Mouse (Mus musculus) midbrain, embryonic 13.5 days (tissue): Measurements from ENCODE around the gene Cers1. TPM values are rescaled to one million over a fixed set of nuclear protein-coding genes. Genes with fewer than 3 reads are reported as not detected.

Experiments
- ATAC-seq: fragments of 200-750 bp; cut with Nextera tagmentation; 2 replicates; pipeline ENCODE4 v1.8.0; 2017; ENCODE audit warnings: mild to moderate bottlenecking, moderate TSS enrichment, moderate library complexity
- H3K27ac ChIP-seq: fragments of 300-500 bp; sonication (generic); 2 replicates; pipeline ENCODE4 v1.5.1; 2015; ENCODE audit warnings: inconsistent platforms, mild to moderate bottlenecking, moderate library complexity
- H3K27me3 ChIP-seq: fragments of 300-500 bp; sonication (generic); 2 replicates; pipeline ENCODE4 v1.6.1; 2015; ENCODE audit warnings: mild to moderate bottlenecking, inconsistent platforms
- H3K36me3 ChIP-seq: fragments of 300-500 bp; sonication (generic); 2 replicates; pipeline ENCODE4 v1.6.1; 2015; ENCODE audit warnings: mild to moderate bottlenecking, inconsistent platforms
- H3K4me1 ChIP-seq: fragments of 300-500 bp; sonication (generic); replicated peaks from 2 replicates; pipeline ENCODE4 v1.6.1; 2015; ENCODE audit warnings: inconsistent platforms
- H3K4me2 ChIP-seq: fragments of 300-500 bp; sonication (generic); replicated peaks from 2 replicates; pipeline ENCODE4 v1.6.1; 2015; ENCODE audit warnings: moderate library complexity, mild to moderate bottlenecking, inconsistent platforms
- H3K4me3 ChIP-seq: fragments of 300-500 bp; sonication (generic); replicated peaks from 2 replicates; pipeline ENCODE4 v1.5.1; 2015; ENCODE audit warnings: mild to moderate bottlenecking, inconsistent platforms
- H3K9ac ChIP-seq: fragments of 300-500 bp; sonication (generic); replicated peaks from 2 replicates; pipeline ENCODE4 v1.6.1; 2015; ENCODE audit warnings: mild to moderate bottlenecking, inconsistent platforms
- H3K9me3 ChIP-seq: fragments of 300-500 bp; sonication (generic); 2 replicates; pipeline ENCODE4 v1.6.1; 2016; ENCODE audit warnings: mild to moderate bottlenecking, inconsistent platforms
- WGBS: fragments of 180-500 bp; shearing (Covaris S2); methylation state at CpG from one replicate; pipeline ENCODE4 v1.1.7; 2015; 5-methylcytosine and 5-hydroxymethylcytosine counted together
- polyA plus RNA-seq: library from polyadenylated mRNA; unstranded; fragments of >200 nt; fragmentation: Nextera tagmentation; extraction: Ambion mirVana; gene quantifications from 2 replicates; pipeline ENCODE4 v1.2.1, GENCODE M21; 2015

Gene Cers1
- polyA plus RNA-seq, 1 experiment from 2014 or later: 26.2 TPM

DNA sequence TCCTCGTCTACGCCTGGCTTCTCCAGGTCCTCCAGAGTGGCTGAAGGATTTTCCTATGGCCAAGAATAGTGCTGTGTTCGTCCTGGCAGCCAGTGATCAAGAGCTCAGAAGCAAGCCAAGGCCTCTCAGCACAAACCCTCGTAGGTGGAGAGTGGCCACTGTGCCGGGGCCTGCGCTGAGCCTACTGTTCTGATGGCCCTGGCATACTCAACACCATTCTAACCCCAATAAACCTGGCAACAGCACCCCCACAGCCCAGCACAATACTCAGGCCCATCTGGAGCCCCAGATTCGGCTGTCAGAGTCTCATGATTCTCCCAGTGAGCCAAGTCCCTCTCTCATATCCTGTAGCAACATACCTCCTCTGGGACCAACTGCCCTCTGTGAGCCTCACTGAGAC, 25.1 kb downstream of the Cers1 start:
- H3K9me3 ChIP-seq: no peaks in the 10 kb centered on the region
- H3K27ac ChIP-seq: no peak overlapping the region
- no peaks in the 10 kb centered on the region for H3K27me3 ChIP-seq
- ATAC-seq: no peak
- H3K9ac ChIP-seq: 0 out of 2 replicates have a peak overlapping the region, but pooled peaks have one; percentile 4
- H3K4me3 ChIP-seq: no peak overlapping the region
- no peak overlapping the region for H3K4me2 ChIP-seq
- 92% methylated on average over 7 of the region's 7 CpGs for WGBS
- H3K36me3 ChIP-seq: peaks cover 88% of the 10 kb centered on the region
- no peaks in the 10 kb centered on the region for H3K4me1 ChIP-seq

DNA sequence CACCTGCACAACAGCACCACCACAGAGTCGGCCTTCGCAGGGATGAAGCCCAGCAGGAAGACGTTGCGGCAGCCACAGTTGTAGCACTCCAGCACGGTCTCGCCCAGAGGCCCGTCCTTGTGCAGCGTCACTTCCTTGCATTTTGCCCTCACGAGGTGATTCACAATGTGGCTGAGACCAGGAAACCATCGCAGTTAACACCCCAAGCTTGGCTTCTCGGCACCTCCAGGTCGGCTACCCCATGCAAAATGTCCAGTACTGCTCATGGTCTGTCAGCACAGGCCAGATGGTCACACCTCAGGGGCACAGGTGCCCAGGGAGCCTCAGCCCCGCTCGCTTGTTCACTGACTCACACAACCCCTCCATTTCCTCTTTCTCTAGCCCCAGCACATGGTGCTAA, 26.4 kb downstream of the Cers1 start:
- no peaks in the 10 kb centered on the region for H3K9me3 ChIP-seq
- 93% methylated on average over 14 of the region's 14 CpGs for WGBS
- H3K36me3 ChIP-seq: peaks cover 84% of the 10 kb centered on the region
- H3K9ac ChIP-seq: no peak overlapping the region
- H3K27me3 ChIP-seq: no peaks in the 10 kb centered on the region
- no peak overlapping the region for H3K4me2 ChIP-seq
- H3K27ac ChIP-seq: no peak overlapping the region
- no peak for ATAC-seq
- no peaks in the 10 kb centered on the region for H3K4me1 ChIP-seq
- H3K4me3 ChIP-seq: no peak overlapping the region

DNA sequence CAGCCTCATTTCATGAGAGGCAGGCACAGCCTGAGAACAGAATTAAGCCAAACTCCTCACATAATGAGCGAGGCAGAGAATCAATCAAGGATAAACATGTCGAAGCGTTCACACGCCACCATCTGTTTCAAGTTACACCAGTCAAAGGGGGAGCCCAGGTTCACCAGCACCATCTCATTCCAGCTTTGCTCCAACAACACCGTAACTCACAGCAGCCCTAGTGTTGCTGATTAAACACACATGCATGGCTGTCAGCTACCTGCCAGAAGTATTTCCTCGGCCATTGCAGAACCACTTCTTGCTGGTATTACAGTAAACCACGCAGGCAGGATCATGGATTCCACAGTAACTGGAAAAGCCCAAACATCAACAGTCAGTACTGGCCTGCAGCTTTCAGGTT, 27.5 kb downstream of the Cers1 start:
- ATAC-seq: no peak
- Histone ChIP-seq H3K9ac (no peak overlapping the region), H3K4me1 (peaks cover 6% of the 10 kb centered on the region), H3K27me3 (no peaks in the 10 kb centered on the region), H3K27ac (no peak overlapping the region), H3K9me3 (no peaks in the 10 kb centered on the region), H3K36me3 (peaks cover 76% of the 10 kb centered on the region), H3K4me2 (no peak overlapping the region), H3K4me3 (no peak overlapping the region)
- WGBS: 88% methylated on average over 7 of the region's 7 CpGs

DNA sequence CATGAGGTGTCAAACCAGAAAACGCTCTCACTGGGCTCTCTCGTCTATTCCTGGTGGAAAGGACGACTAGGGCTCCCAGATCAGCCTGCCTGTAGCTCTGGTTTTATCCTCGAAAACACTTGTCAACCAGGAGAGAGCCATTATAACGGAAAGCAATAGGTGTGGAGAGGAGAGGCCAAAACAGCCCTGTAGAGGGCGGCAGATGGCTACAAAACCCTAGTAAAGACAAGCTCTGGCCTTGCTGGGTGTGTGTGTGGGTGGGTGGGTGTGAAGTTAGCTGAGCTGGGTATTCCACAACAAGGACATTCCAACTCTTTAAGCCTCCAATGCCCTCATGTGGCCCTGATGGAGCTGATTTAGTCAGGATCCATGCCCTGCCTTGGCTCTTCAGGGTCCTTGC, 28.1 kb downstream of the Cers1 start:
- ATAC-seq: 0 out of 2 replicates have a peak, but pooled peaks have one; percentile 45
- Histone ChIP-seq H3K36me3 (peaks cover 74% of the 10 kb centered on the region), H3K4me3 (no peak overlapping the region), H3K27ac (no peak overlapping the region), H3K4me2 (no peak overlapping the region), H3K9ac (no peak overlapping the region), H3K9me3 (no peaks in the 10 kb centered on the region), H3K27me3 (no peaks in the 10 kb centered on the region), H3K4me1 (peaks cover 12% of the 10 kb centered on the region)
- WGBS: 58% methylated on average over 6 of the region's 6 CpGs

DNA sequence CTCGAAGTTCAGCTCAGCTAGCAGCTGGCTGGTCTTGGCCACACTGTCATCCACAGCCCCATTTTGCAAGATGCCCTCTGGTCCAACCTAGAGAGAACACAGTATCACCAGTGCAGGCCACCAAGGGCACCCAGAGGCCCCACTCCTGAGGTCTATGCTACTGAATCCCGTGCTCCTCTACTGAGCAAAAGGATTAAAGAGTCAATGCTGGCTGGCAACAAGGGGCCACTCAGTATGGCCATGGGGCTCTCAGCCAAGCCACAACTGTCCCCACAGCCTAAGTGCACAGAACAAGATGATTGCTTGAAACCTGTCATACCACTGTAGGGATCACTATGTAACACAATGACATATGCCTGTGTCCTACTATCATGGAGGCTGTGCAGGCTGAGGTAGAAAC, 28.7 kb downstream of the Cers1 start:
- Histone ChIP-seq H3K36me3 (peaks cover 74% of the 10 kb centered on the region), H3K4me2 (no peak overlapping the region), H3K9me3 (no peaks in the 10 kb centered on the region), H3K27me3 (no peaks in the 10 kb centered on the region), H3K4me3 (no peak overlapping the region), H3K9ac (no peak overlapping the region), H3K27ac (no peak overlapping the region), H3K4me1 (peaks cover 17% of the 10 kb centered on the region)
- 0 out of 2 replicates have a peak, but pooled peaks have one; percentile 3 for ATAC-seq
- WGBS: 87% methylated on average over 2 of the region's 2 CpGs

DNA sequence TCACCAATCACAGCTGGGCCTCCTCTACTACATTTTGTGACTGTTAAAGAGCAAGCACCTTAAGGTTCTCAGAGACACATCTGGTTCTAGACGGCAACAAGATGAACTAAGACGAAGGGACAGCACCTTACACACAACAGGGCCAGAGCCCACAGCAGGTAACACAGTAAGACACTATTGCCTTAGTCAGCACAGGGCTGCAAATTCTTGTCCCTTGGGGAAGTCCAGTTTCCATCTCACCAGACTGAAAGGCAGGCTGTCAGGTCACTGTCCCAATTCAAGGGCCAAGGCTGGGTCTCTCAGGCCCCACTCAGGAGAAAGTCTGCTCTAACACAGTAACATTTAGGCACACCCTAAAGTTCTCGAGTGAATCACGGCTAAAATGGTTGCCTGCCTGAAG, 31.9 kb downstream of the Cers1 start:
- 92% methylated on average over 4 of the region's 4 CpGs for WGBS
- peaks cover 52% of the 10 kb centered on the region for H3K36me3 ChIP-seq
- no peak for ATAC-seq
- H3K4me3 ChIP-seq: no peak overlapping the region
- H3K4me1 ChIP-seq: peaks cover 49% of the 10 kb centered on the region
- H3K27ac ChIP-seq: no peak overlapping the region
- H3K4me2 ChIP-seq: no peak overlapping the region
- no peaks in the 10 kb centered on the region for H3K27me3 ChIP-seq
- no peak overlapping the region for H3K9ac ChIP-seq
- no peaks in the 10 kb centered on the region for H3K9me3 ChIP-seq

DNA sequence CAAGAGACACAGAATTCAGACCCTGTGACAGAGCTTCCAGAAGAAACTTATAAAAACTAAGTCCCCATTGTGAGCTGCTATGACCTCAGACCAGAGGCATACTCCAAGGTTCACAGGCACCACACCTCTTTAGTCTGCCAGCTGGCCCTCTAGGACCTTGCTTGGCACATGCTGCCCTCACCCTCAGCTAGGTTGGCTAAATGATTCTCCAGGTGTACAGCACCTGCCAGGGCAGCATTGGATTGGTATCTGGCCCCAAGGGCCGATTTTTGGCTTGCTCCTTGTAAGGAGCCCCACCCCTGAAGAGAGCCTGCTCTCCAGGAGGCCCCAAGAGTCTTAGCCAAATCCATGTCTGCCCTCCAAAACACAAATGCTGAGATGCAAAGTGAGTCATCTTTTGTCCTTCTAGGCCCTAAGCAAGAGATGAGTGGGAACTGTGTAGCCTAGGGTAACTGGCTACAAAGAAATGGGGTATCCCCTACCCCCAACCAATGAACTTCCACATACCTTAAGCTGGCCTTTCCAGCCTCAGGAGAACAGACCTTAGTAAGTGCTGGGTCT, 32.4 kb downstream of the Cers1 start:
- no peak overlapping the region for H3K4me2 ChIP-seq
- no peaks in the 10 kb centered on the region for H3K27me3 ChIP-seq
- no peak for ATAC-seq
- H3K9ac ChIP-seq: no peak overlapping the region; the same call in 1 of the 2 replicates
- no peaks in the 10 kb centered on the region for H3K9me3 ChIP-seq
- 95% methylated on average over 1 of the region's 1 CpGs for WGBS
- H3K27ac ChIP-seq: no peak overlapping the region
- no peak overlapping the region for H3K4me3 ChIP-seq
- peaks cover 50% of the 10 kb centered on the region for H3K4me1 ChIP-seq
- peaks cover 47% of the 10 kb centered on the region for H3K36me3 ChIP-seq

DNA sequence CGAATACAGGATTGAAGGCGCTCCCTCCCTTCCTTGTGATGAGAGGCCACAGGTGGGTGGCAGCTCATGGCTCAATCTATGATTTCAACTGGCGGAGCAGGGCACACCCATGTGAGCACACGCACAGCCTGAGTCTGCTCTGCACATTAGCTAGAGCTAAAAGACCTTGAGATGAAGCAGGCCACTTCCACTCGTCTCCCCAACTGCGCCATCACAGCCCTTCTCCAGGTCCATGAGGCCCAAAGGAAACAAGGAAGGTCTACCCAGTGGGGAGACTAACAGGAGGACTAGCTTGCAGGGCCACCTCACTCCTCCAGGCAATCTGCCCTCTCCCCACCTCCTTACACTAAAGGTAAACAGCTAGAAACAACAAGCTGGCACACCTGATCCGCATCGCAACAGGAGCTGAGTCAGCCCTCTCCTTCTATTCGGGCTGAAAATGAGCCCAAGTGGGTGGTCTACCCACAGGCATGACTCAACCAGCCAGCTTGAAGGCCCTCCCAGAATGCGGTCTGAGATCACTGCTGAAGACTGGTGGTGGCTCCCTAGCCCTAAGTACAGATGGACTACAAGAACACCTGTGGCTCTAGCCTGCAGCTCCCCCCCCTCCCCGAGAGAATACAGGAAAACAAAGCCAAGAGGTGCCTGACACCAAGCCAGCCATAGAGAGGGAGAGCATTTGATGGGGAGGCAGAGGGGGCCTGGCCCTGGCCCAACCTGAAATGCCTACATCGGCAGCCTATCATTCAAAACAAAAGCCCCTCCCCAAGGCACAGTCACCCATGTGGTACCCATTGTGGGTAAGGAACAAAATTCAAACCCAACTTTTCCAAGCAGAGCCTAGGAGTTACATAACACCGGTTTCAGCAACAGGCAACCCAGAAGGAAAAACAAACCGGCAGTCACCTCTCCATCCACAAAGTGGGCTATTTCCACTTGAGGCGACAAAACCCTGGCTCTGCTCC, 35.7 kb downstream of the Cers1 start:
- Histone ChIP-seq H3K4me1 (peaks cover 57% of the 10 kb centered on the region), H3K27me3 (no peaks in the 10 kb centered on the region), H3K9me3 (no peaks in the 10 kb centered on the region), H3K9ac (peak overlapping the region; percentile 100), H3K36me3 (peaks cover 26% of the 10 kb centered on the region), H3K4me2 (peak overlapping the region; percentile 90), H3K4me3 (peak overlapping the region; percentile 99), H3K27ac (no peak overlapping the region)
- ATAC-seq: no peak
- WGBS: 62% methylated on average over 15 of the region's 15 CpGs

DNA sequence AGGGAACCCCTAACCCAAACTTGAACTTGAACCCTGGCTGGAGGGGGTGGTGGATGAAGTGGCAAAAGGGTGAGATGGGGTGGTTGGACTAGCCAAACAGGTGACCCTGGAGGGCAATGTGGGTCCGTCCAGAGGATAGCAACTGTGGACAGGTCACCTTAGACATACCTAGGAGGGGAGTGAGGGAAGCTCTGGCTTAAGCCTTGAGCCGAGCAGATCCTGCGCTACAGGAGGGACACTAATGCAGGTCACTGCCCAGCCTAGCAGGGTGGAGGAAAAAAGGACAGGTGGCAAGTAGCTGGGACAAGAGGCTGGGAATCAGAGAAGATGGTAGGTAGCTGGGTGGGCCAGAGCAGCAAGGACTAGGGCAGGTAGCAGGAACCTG, 36.4 kb downstream of the Cers1 start:
- H3K9ac ChIP-seq: peak overlapping the region; percentile 100
- H3K36me3 ChIP-seq: peaks cover 22% of the 10 kb centered on the region
- H3K27me3 ChIP-seq: no peaks in the 10 kb centered on the region
- peaks cover 57% of the 10 kb centered on the region for H3K4me1 ChIP-seq
- ATAC-seq: no peak
- 37% methylated on average over 3 of the region's 3 CpGs for WGBS
- H3K4me2 ChIP-seq: peak overlapping the region; percentile 90
- H3K27ac ChIP-seq: no peak overlapping the region
- H3K4me3 ChIP-seq: peak overlapping the region; percentile 99
- H3K9me3 ChIP-seq: no peaks in the 10 kb centered on the region

DNA sequence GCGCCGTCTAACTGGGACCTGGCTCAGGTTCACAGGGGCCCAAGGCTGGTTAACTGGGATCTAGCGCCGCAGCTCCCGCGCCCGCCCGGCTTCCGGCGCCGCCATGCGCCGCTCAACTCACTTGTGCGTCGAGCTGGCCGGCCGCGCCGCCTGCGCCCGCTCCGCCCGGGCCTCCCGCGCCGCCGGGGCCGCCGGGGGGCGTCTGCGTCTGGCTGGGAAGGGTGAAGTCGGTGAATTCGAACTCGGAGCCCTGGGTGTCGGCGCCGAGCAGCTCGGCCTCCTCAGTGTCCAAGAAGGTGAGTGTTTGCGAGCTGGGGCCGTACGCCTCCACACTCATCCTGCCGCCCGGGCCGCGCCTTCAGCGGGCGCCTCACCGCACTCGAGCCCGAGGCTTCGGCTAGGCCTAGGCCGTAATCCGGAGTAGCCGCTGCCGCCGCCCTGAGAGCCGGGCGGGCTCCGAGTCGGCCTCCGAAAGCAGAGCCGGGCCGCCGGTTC, 37.1 kb downstream of the Cers1 start:
- H3K27me3 ChIP-seq: no peaks in the 10 kb centered on the region
- H3K9ac ChIP-seq: peak overlapping the region; percentile 100
- H3K4me2 ChIP-seq: peak overlapping the region; percentile 90
- ATAC-seq: peak; percentile 53
- H3K4me3 ChIP-seq: peak overlapping the region; percentile 99
- WGBS: 0% methylated on average over 58 of the region's 64 CpGs
- peaks cover 22% of the 10 kb centered on the region for H3K36me3 ChIP-seq
- H3K9me3 ChIP-seq: no peaks in the 10 kb centered on the region
- H3K27ac ChIP-seq: peak overlapping the region; percentile 87
- peaks cover 55% of the 10 kb centered on the region for H3K4me1 ChIP-seq

DNA sequence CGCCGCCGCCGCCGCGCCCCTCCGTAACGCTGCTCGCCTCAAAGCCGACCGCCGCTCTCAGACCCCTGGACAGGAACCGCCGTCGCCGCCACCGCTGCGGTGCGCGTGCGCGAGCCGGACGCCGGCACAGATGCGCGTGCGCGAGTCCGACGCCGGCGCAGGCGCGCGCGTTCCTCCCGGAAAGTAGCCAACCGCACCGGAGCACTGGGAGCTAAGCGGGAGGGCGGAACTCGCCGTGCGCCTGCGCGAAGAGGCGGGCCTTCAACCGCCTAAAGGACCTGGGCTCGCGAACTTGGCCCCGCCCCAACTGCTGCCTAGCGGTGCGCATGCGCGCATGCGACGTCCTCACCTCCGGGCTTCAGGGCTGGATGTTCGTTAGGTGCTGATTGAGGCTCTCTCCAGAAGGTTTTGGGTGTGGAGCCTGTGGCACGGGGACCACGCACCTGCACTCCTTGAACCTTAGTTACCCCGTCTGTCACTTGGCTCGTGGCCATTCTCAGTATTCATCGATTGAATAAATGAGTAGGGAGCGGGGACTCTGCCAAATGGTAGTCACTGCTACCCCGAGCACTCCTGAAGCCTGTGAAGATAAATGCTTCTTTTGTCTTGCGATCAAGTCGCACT, 37.7 kb downstream of the Cers1 start, which contains the start of gene Upf1:
TSS of gene Upf1 (minus strand) at position 85 of the 624 bp plus-strand sequence.
- ATAC-seq: peak; percentile 90
- Histone ChIP-seq H3K27me3 (no peaks in the 10 kb centered on the region), H3K36me3 (peaks cover 19% of the 10 kb centered on the region), H3K4me2 (peak within 1 kb of the TSS; percentile 90), H3K4me3 (peak within 1 kb of the TSS; percentile 99), H3K9me3 (no peaks in the 10 kb centered on the region), H3K9ac (peak within 1 kb of the TSS; percentile 100), H3K4me1 (peaks cover 49% of the 10 kb centered on the region), H3K27ac (peak within 1 kb of the TSS; percentile 87)
- WGBS: under 1% methylated on average over 66 of the region's 69 CpGs

DNA sequence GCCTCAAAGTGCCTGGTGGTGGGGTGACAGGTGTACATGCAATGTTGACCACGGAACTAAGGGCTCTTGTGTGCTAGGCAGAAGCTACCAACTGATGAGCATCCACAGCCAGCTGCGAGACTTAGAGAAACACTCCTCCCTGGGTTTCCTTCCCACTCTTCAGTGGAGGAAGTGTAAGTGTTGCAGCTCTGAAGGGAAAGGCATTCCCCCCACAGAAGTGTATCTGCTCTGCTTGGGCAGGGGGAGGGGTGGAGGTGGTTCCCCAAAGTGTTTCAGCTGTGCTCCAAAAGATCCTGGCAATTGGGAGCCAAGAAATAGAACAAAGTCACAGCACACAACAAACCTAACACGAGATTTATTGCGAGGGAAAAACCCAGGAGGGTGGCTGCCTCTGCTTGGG, 38.4 kb downstream of the Cers1 start:
- H3K9me3 ChIP-seq: no peaks in the 10 kb centered on the region
- H3K4me3 ChIP-seq: peak overlapping the region; percentile 99
- peak overlapping the region; percentile 61 for H3K9ac ChIP-seq
- H3K4me1 ChIP-seq: peaks cover 43% of the 10 kb centered on the region
- ATAC-seq: no peak; the same call in 1 of the 2 replicates
- peak overlapping the region; percentile 74 for H3K27ac ChIP-seq
- H3K4me2 ChIP-seq: peak overlapping the region; percentile 90
- 64% methylated on average over 4 of the region's 4 CpGs for WGBS
- no peaks in the 10 kb centered on the region for H3K27me3 ChIP-seq
- peaks cover 12% of the 10 kb centered on the region for H3K36me3 ChIP-seq
